Mouse (Mus musculus): Measurements from ENCODE around the gene Aars2. TPM values are rescaled to one million over a fixed set of nuclear protein-coding genes. Genes with fewer than 3 reads are reported as not detected.

The Aars2 gene
- polyA plus RNA-seq, 1 experiment from 2014 or later = 25.7 TPM

DNA sequence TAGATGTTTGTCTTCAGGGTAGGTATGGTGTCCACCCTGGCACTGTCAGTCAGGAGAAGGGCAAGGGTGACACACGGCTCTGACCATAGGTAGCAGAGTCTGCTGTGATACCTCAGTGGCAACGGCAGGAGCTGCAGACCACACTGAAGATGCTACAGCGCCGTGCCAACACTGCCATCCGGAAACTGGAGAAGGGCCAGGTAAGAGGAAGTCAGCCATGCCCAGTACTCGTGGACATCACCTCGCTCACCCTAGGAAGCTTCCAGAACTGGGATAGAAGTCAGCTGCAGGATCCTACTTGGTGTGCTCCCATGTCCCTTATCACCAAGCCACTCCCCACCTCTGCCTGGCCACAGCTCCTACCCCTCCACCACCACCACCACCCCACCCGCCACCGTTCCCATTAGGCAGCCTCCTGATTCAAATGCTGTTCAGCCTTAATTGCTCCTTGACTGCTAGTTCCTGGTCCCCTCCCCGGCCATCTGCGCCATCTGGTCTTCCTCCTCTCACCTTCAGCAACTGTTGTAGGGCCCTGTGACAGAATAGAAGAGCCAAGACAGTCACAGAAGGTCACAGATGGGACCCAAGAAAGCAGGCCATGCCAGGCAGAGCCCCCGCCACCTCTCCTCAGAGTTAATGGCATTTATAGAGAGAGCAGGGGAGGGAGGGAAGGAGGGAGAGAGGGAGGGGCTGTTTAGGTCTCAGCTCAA lies 12.3 kb downstream of the Aars2 start:
- 88% methylated on average over 12 of the region's 12 CpGs for WGBS
- Histone ChIP-seq H3K27ac (no peak overlapping the region), H3K4me3 (no peak overlapping the region), H3K4me2 (replicated peaks) (no peak overlapping the region), H3K27me3 (0 out of 2 replicates have a peak, but pooled peaks cover 4% of the 10 kb centered on the region), H3K36me3 (peaks cover 46% of the 10 kb centered on the region), H3K4me1 (peaks cover 8% of the 10 kb centered on the region; the same call in 1 of the 2 replicates), H3K9me3 (no peaks in the 10 kb centered on the region), H3K9ac (no peak overlapping the region)
- ATAC-seq (ENCODE audit: insufficient number of reproducible peaks, insufficient read depth, low FRiP score, low TSS enrichment) = no peak

DNA sequence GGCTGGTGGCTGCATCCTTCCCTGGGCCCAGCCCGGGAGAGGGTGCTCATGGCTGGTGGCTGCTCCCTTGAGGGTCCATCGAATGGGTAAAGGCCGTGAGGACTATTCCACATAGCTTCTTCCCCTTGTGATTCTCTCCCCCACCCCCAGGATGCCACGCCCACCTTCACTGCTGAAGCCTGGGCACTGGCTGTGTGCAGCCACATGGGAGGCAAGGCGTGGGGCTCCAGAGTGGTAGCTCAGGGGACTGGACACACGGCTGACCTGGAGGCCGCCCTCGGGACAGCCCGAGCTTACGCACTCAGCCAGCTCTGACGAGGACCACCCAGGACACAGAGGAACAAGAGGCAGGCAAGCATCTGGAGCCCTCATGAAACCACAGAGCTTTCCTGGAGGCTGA lies 13.5 kb downstream of the Aars2 start:
- no peak overlapping the region for H3K4me3 ChIP-seq
- H3K9ac ChIP-seq = no peak overlapping the region
- H3K4me2 ChIP-seq (replicated peaks) = no peak overlapping the region
- peaks cover 8% of the 10 kb centered on the region; the same call in 1 of the 2 replicates for H3K4me1 ChIP-seq
- 0 out of 2 replicates have a peak overlapping the region, but pooled peaks have one; percentile 11 for H3K27ac ChIP-seq
- no peaks in the 10 kb centered on the region for H3K9me3 ChIP-seq
- H3K27me3 ChIP-seq = peaks cover 12% of the 10 kb centered on the region; the same call in 1 of the 2 replicates
- H3K36me3 ChIP-seq = peaks cover 45% of the 10 kb centered on the region
- ATAC-seq (ENCODE audit: insufficient number of reproducible peaks, insufficient read depth, low FRiP score, low TSS enrichment) = no peak
- 84% methylated on average over 11 of the region's 11 CpGs for WGBS

- Histone ChIP-seq H3K9ac (peak within 1 kb of the TSS; percentile 49), H3K36me3 (peaks cover 28% of the 10 kb centered on the region), H3K4me3 (peak within 1 kb of the TSS; percentile 37), H3K27ac (no peak within 1 kb of the TSS), H3K27me3 (peaks cover 26% of the 10 kb centered on the region), H3K4me2 (replicated peaks) (peak within 1 kb of the TSS; percentile 68), H3K9me3 (no peaks in the 10 kb centered on the region), H3K4me1 (peaks cover 8% of the 10 kb centered on the region; the same call in 1 of the 2 replicates)
- WGBS = under 1% methylated on average over 21 of the region's 21 CpGs
- peak; percentile 42; the same call in 1 of the 2 replicates for ATAC-seq (ENCODE audit: insufficient number of reproducible peaks, insufficient read depth, low FRiP score, low TSS enrichment)
Observed at GRCm38 (mm10) chr17:45523263-45523662, 16.6 kb downstream of the Aars2 start, which contains the start of gene Tcte1. Gene Tcte1, plus strand, starts transcription at chr17:45523434.

DNA sequence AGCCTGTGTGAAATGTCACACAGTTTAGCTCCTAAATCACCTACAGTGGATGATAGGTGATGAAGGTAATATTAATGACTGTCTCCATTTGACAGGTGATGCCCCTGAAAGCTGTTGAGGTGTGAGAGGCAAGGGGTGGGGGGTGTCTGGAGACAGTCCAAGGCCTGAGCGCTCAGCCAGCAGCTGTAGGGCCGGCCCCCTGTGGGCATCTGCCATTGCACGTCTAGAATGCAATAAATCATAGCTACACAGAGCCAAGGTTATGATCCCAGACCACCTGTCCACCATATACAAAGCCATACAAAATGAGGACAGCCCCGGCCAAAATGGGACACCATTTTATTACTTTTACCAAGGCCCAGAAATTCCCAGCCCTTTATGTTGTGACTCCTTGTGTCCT lies 18.3 kb downstream of the Aars2 start:
- no peak for ATAC-seq (ENCODE audit: insufficient number of reproducible peaks, insufficient read depth, low FRiP score, low TSS enrichment)
- 69% methylated on average over 4 of the region's 4 CpGs for WGBS

DNA sequence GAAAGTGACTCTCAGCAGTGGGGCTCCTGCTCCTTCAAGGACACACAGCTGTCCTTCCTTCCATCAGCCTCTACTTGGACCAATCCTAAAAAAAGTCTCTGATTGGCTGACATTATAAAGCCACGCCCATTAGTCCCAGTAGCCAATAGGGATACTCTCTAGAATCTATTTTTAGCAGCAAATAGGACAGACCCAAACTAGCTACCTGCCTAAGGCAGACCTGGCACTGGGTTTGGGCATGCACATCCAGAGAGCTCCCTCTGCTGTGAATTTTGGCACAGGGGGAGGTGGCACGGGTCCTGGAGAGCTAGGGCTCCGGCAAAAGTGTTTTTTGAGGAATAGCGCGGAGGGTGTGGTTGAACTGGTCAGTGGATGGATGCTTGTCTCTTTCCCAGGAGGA lies 19.9 kb downstream of the Aars2 start:
- Histone ChIP-seq H3K27me3 (peaks cover 40% of the 10 kb centered on the region), H3K27ac (no peak overlapping the region), H3K4me1 (peaks cover 8% of the 10 kb centered on the region; the same call in 1 of the 2 replicates), H3K9me3 (no peaks in the 10 kb centered on the region), H3K36me3 (no peaks in the 10 kb centered on the region), H3K4me3 (no peak overlapping the region), H3K4me2 (replicated peaks) (no peak overlapping the region), H3K9ac (no peak overlapping the region)
- ATAC-seq (ENCODE audit: insufficient number of reproducible peaks, insufficient read depth, low FRiP score, low TSS enrichment) = no peak
- WGBS = 23% methylated on average over 5 of the region's 5 CpGs

More for the DNA sequence above, 18.3 kb downstream of the Aars2 start:
- H3K27me3 ChIP-seq = peaks cover 32% of the 10 kb centered on the region
- H3K9me3 ChIP-seq = no peaks in the 10 kb centered on the region
- peaks cover 8% of the 10 kb centered on the region; the same call in 1 of the 2 replicates for H3K4me1 ChIP-seq
- peaks cover 12% of the 10 kb centered on the region for H3K36me3 ChIP-seq
- H3K4me3 ChIP-seq = no peak overlapping the region
- H3K27ac ChIP-seq = no peak overlapping the region
- H3K9ac ChIP-seq = no peak overlapping the region
- no peak overlapping the region for H3K4me2 ChIP-seq (replicated peaks)

- Histone ChIP-seq H3K27ac (no peak overlapping the region), H3K9me3 (no peaks in the 10 kb centered on the region), H3K36me3 (no peaks in the 10 kb centered on the region), H3K4me2 (replicated peaks) (no peak overlapping the region), H3K27me3 (peaks cover 59% of the 10 kb centered on the region), H3K4me3 (no peak overlapping the region), H3K9ac (no peak overlapping the region), H3K4me1 (no peaks in the 10 kb centered on the region)
- ATAC-seq (ENCODE audit: insufficient number of reproducible peaks, insufficient read depth, low FRiP score, low TSS enrichment) = no peak
- WGBS = 48% methylated on average over 13 of the region's 13 CpGs
Observed at GRCm38 (mm10) chr17:45530346-45530782, 23.7 kb downstream of the Aars2 start.

- no peaks in the 10 kb centered on the region for H3K9me3 ChIP-seq
- 49% methylated on average over 15 of the region's 15 CpGs for WGBS
- no peak overlapping the region for H3K4me2 ChIP-seq (replicated peaks)
- no peaks in the 10 kb centered on the region for H3K4me1 ChIP-seq
- no peak overlapping the region for H3K9ac ChIP-seq
- peaks cover 60% of the 10 kb centered on the region for H3K27me3 ChIP-seq
- H3K27ac ChIP-seq = no peak overlapping the region
- no peak for ATAC-seq (ENCODE audit: insufficient number of reproducible peaks, insufficient read depth, low FRiP score, low TSS enrichment)
- no peaks in the 10 kb centered on the region for H3K36me3 ChIP-seq
- no peak overlapping the region for H3K4me3 ChIP-seq
Observed at GRCm38 (mm10) chr17:45532896-45533295, 26.3 kb downstream of the Aars2 start.

- ATAC-seq (ENCODE audit: insufficient number of reproducible peaks, insufficient read depth, low FRiP score, low TSS enrichment) = no peak
- H3K4me1 ChIP-seq = no peaks in the 10 kb centered on the region
Observed at GRCm38 (mm10) chr17:45536264-45536663, 29.6 kb downstream of the Aars2 start.

DNA sequence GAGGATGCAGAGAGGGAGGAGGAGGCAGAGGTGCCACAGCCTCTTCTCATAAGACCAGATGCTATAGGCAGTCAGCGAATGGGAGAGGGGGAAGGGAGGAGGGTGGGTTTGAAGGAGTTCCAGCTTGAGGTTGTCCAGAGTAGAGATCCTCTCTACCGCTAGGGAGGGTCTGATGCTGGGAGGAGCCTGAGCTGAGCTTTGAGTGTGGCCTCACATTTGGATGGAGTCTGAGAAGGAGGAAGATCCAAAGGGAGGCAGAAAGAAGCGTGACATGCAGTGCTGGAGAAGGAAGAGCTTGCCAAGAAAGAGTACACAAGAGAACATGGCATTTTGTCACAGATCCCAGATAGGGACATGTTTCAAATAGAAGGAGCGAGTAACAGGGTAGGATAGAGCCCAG lies 31.8 kb downstream of the Aars2 start:
- Histone ChIP-seq H3K36me3 (no peaks in the 10 kb centered on the region), H3K4me1 (no peaks in the 10 kb centered on the region), H3K27ac (no peak overlapping the region), H3K4me2 (replicated peaks) (no peak overlapping the region), H3K27me3 (peaks cover 72% of the 10 kb centered on the region), H3K9me3 (no peaks in the 10 kb centered on the region), H3K4me3 (no peak overlapping the region), H3K9ac (no peak overlapping the region)
- ATAC-seq (ENCODE audit: insufficient number of reproducible peaks, insufficient read depth, low FRiP score, low TSS enrichment) = no peak
- 56% methylated on average over 4 of the region's 4 CpGs for WGBS

More at GRCm38 (mm10) chr17:45536264-45536663, 29.6 kb downstream of the Aars2 start:
- Histone ChIP-seq H3K9ac (no peak overlapping the region), H3K27me3 (peaks cover 69% of the 10 kb centered on the region), H3K4me2 (replicated peaks) (no peak overlapping the region), H3K9me3 (no peaks in the 10 kb centered on the region), H3K4me3 (no peak overlapping the region), H3K27ac (no peak overlapping the region), H3K36me3 (no peaks in the 10 kb centered on the region)
- WGBS = 10% methylated on average over 5 of the region's 5 CpGs

- Histone ChIP-seq H3K9me3 (no peaks in the 10 kb centered on the region), H3K27ac (no peak overlapping the region), H3K36me3 (no peaks in the 10 kb centered on the region; the same call in 1 of the 2 replicates), H3K4me3 (no peak overlapping the region), H3K4me2 (replicated peaks) (no peak overlapping the region), H3K9ac (no peak overlapping the region), H3K27me3 (peaks cover 76% of the 10 kb centered on the region), H3K4me1 (peaks cover 7% of the 10 kb centered on the region)
- WGBS = 79% methylated on average over 21 of the region's 21 CpGs
- no peak for ATAC-seq (ENCODE audit: insufficient number of reproducible peaks, insufficient read depth, low FRiP score, low TSS enrichment)
Observed at GRCm38 (mm10) chr17:45539664-45540063, 33.0 kb downstream of the Aars2 start.

- no peak overlapping the region for H3K27ac ChIP-seq
- H3K27me3 ChIP-seq = peaks cover 80% of the 10 kb centered on the region
- no peak overlapping the region for H3K4me2 ChIP-seq (replicated peaks)
- ATAC-seq (ENCODE audit: insufficient number of reproducible peaks, insufficient read depth, low FRiP score, low TSS enrichment) = no peak
- H3K4me1 ChIP-seq = peaks cover 21% of the 10 kb centered on the region
- H3K9ac ChIP-seq = no peak overlapping the region
- peaks cover 8% of the 10 kb centered on the region for H3K36me3 ChIP-seq
- H3K4me3 ChIP-seq = no peak overlapping the region
- 38% methylated on average over 6 of the region's 6 CpGs for WGBS
- H3K9me3 ChIP-seq = no peaks in the 10 kb centered on the region
Observed at GRCm38 (mm10) chr17:45542129-45542528, 35.5 kb downstream of the Aars2 start.

GRCm38 (mm10) chr17:45542705-45543104 lies 36.1 kb downstream of the Aars2 start:
- Histone ChIP-seq H3K4me1 (peaks cover 21% of the 10 kb centered on the region), H3K4me2 (replicated peaks) (no peak overlapping the region), H3K27ac (no peak overlapping the region), H3K9ac (no peak overlapping the region), H3K27me3 (peaks cover 86% of the 10 kb centered on the region), H3K9me3 (no peaks in the 10 kb centered on the region), H3K4me3 (no peak overlapping the region), H3K36me3 (peaks cover 8% of the 10 kb centered on the region)
- 73% methylated on average over 2 of the region's 2 CpGs for WGBS
- no peak for ATAC-seq (ENCODE audit: insufficient number of reproducible peaks, insufficient read depth, low FRiP score, low TSS enrichment)

Measured in embryonic facial prominence, embryonic 12.5 days (tissue).